Mouse (Mus musculus) forebrain, embryonic 11.5 days (tissue): ENCODE measurements around the gene Prkch. TPM values are rescaled to one million over a fixed set of nuclear protein-coding genes. Genes with fewer than 3 reads are reported as not detected.

Source experiments
- ATAC-seq: fragments of 200-750 bp; cut with Nextera tagmentation; replicated peaks from 2 replicates; pipeline ENCODE4 v1.8.0; 2017; ENCODE audit warnings: moderate TSS enrichment; ENCODE audit not compliant: low FRiP score
- DNase-seq: peaks from one replicate; pipeline ENCODE4 v3.0.0-alpha.2; 2017; ENCODE audit warnings: low spot score
- H3K27ac ChIP-seq: fragments of 300-500 bp; sonication (generic); 2 replicates; pipeline ENCODE4 v1.5.1; 2014; ENCODE audit warnings: low read depth, low read length
- H3K27me3 ChIP-seq: fragments of 300-500 bp; sonication (generic); 2 replicates; pipeline ENCODE4 v1.6.1; 2014; ENCODE audit warnings: mild to moderate bottlenecking, low read length, mixed read lengths; ENCODE audit not compliant: control insufficient read depth, insufficient read depth
- H3K36me3 ChIP-seq: fragments of 300-500 bp; sonication (generic); 2 replicates; pipeline ENCODE4 v1.6.1; 2014; ENCODE audit warnings: mild to moderate bottlenecking, low read length, moderate library complexity, mixed read lengths; ENCODE audit not compliant: control insufficient read depth, insufficient read depth
- H3K4me1 ChIP-seq: fragments of 300-500 bp; sonication (generic); replicated peaks from 2 replicates; pipeline ENCODE4 v1.6.1; 2014; ENCODE audit warnings: low read length, mixed read lengths; ENCODE audit not compliant: control insufficient read depth, insufficient read depth
- H3K4me2 ChIP-seq: fragments of 300-500 bp; sonication (generic); 2 replicates; pipeline ENCODE4 v1.6.1; 2014; ENCODE audit warnings: low read depth, mild to moderate bottlenecking, low read length, moderate library complexity, mixed read lengths; ENCODE audit not compliant: severe bottlenecking
- H3K4me3 ChIP-seq: fragments of 300-500 bp; sonication (generic); 2 replicates; pipeline ENCODE4 v1.5.1; 2014; ENCODE audit warnings: low read depth, low read length
- H3K9ac ChIP-seq: fragments of 300-500 bp; sonication (generic); 2 replicates; pipeline ENCODE4 v1.6.1; 2014; ENCODE audit warnings: low read length
- H3K9me3 ChIP-seq: fragments of 300-500 bp; sonication (generic); 2 replicates; pipeline ENCODE4 v1.6.1; 2016; ENCODE audit warnings: low read length, mixed read lengths; ENCODE audit not compliant: control insufficient read depth
- WGBS: fragments of 180-500 bp; shearing (Covaris S2); extraction: QIAGEN DNeasy Blood & Tissue Kit; methylation state at CpG from one replicate; pipeline ENCODE4 v1.1.7; 2014; 5-methylcytosine and 5-hydroxymethylcytosine counted together
- polyA plus RNA-seq: library from polyadenylated mRNA; unstranded; fragments of >200 nt; fragmentation: Nextera tagmentation; extraction: Ambion mirVana; gene quantifications from 2 replicates; pipeline ENCODE4 v1.2.1, GENCODE M21; 2014

The Prkch gene
- polyA plus RNA-seq, 1 experiment from 2014 or later: 5.6 TPM

GRCm38 (mm10) chr12:73807228-73807627, 222.6 kb downstream of the Prkch start:
- Histone ChIP-seq H3K4me2 (no peak overlapping the region), H3K36me3 (no peaks in the 10 kb centered on the region), H3K4me3 (no peak overlapping the region), H3K9me3 (no peaks in the 10 kb centered on the region), H3K27me3 (no peaks in the 10 kb centered on the region), H3K27ac (no peak overlapping the region), H3K4me1 (no peaks in the 10 kb centered on the region), H3K9ac (no peak overlapping the region)
- DNase-seq (no peak), ATAC-seq (no peak)
- 88% methylated on average over 2 of the region's 2 CpGs for WGBS

- DNase-seq: no peak
Observed at GRCm38 (mm10) chr12:73810041-73810795, 225.6 kb downstream of the Prkch start.

DNA sequence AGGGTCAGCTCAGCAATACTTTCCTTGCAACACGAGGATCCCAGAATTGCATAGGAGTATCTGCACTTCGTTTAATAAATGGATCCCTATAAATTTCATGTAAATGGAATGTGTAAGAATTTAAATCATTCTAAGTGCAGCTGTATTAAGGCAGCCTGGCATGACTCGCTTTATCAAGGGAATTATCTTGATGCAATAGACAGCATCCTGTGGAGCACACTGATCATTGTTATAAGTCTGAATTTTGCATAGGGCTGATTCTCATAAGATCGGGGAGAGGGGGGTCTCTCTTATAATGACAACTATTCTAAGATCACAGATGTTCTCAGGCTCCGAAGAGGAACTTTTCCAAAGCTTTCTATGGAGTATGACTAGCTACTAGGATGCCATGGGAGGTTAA, 226.3 kb downstream of the Prkch start:
- no peak overlapping the region for H3K9ac ChIP-seq
- WGBS: 81% methylated on average over 5 of the region's 5 CpGs
- no peaks in the 10 kb centered on the region for H3K36me3 ChIP-seq
- no peak overlapping the region for H3K27ac ChIP-seq
- H3K4me3 ChIP-seq: no peak overlapping the region
- no peak overlapping the region for H3K4me2 ChIP-seq
- H3K27me3 ChIP-seq: no peaks in the 10 kb centered on the region
- ATAC-seq (no peak), DNase-seq (no peak)
- no peaks in the 10 kb centered on the region for H3K4me1 ChIP-seq
- no peaks in the 10 kb centered on the region for H3K9me3 ChIP-seq

More at GRCm38 (mm10) chr12:73810041-73810795, 225.6 kb downstream of the Prkch start:
- 67% methylated on average over 13 of the region's 13 CpGs for WGBS
- Histone ChIP-seq H3K9ac (no peak overlapping the region), H3K4me3 (no peak overlapping the region), H3K4me2 (no peak overlapping the region), H3K4me1 (no peaks in the 10 kb centered on the region), H3K27ac (no peak overlapping the region), H3K9me3 (no peaks in the 10 kb centered on the region), H3K27me3 (no peaks in the 10 kb centered on the region), H3K36me3 (no peaks in the 10 kb centered on the region)
- ATAC-seq: no peak

DNA sequence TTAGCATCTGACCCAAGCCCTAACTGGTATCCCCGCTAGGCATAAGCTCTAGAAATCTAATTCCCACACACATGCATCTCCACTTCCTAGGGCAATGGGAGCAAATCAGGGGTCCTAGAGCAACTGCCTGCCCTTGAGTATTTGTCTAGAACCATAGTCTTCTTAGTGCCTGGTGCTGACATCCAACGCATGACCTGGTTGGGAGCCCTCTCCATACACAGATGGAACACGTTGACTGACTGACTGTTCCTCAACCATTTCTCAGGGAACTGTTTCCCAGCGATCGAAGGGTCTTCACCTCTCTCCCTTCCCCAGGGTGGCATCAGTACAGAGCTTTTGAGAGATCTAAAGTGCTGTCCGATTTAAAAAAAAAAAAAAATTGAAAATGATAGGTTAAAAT, 227.6 kb downstream of the Prkch start:
- DNase-seq: no peak
- no peak overlapping the region for H3K27ac ChIP-seq
- no peaks in the 10 kb centered on the region for H3K36me3 ChIP-seq
- H3K9ac ChIP-seq: no peak overlapping the region
- no peak overlapping the region for H3K4me3 ChIP-seq
- no peaks in the 10 kb centered on the region for H3K27me3 ChIP-seq
- ATAC-seq: no peak
- H3K4me1 ChIP-seq: no peaks in the 10 kb centered on the region
- WGBS: 87% methylated on average over 6 of the region's 6 CpGs
- no peak overlapping the region for H3K4me2 ChIP-seq
- H3K9me3 ChIP-seq: no peaks in the 10 kb centered on the region

DNA sequence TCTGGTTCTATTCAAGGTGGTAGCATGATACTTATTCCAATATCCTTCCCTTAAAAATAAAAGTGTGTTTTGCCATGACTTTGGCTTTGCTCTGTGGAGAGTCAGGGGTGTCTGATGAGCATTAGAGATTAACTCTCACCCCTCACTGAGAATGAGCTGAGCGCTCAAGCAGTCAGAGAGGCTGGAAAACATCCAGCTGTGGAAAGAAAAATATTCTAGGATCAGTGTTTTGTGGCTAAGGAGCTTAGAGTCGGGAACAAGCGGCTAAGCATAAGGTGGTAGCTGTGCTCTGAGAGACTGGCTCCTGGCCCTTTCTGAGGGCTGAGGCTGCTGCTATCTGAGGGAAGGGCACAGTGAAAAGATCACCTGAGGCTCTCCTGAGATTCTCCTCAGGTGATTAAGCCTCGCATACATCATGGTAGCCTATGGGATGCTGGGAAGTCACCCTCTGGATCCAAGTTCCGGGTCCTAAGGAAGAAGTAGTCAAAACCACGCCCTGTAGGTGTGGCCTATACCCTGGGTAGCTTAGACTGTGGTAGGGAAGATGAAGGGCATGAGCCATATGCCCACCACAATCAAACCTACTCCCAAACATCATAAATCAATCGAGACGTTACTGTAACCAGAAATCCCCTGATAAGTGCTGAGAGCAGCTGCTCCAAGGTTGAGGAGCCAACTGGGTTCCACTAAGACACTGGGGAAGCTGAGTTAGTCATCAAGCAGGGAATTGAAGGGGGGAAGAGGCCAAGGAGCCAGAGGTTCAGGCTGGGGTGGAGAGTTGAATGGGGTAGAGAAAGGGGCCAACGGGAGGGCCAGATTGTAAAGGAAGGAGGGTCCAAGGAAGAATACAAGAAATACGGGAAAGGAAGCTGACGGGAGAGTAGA, 228.7 kb downstream of the Prkch start:
- 69% methylated on average over 11 of the region's 11 CpGs for WGBS
- H3K36me3 ChIP-seq: no peaks in the 10 kb centered on the region
- no peaks in the 10 kb centered on the region for H3K27me3 ChIP-seq
- no peak overlapping the region for H3K27ac ChIP-seq
- no peaks in the 10 kb centered on the region for H3K4me1 ChIP-seq
- H3K9ac ChIP-seq: no peak overlapping the region; the same call in 1 of the 2 replicates
- ATAC-seq (no peak), DNase-seq (no peak)
- H3K4me2 ChIP-seq: no peak overlapping the region
- H3K4me3 ChIP-seq: no peak overlapping the region
- no peaks in the 10 kb centered on the region for H3K9me3 ChIP-seq

GRCm38 (mm10) chr12:73814056-73814735, 229.6 kb downstream of the Prkch start:
- Histone ChIP-seq H3K27me3 (no peaks in the 10 kb centered on the region), H3K36me3 (no peaks in the 10 kb centered on the region), H3K9me3 (no peaks in the 10 kb centered on the region), H3K27ac (no peak overlapping the region), H3K4me1 (no peaks in the 10 kb centered on the region), H3K9ac (no peak overlapping the region), H3K4me2 (no peak overlapping the region), H3K4me3 (no peak overlapping the region)
- DNase-seq: no peak
- WGBS: 93% methylated on average over 5 of the region's 5 CpGs
- ATAC-seq: no peak

DNA sequence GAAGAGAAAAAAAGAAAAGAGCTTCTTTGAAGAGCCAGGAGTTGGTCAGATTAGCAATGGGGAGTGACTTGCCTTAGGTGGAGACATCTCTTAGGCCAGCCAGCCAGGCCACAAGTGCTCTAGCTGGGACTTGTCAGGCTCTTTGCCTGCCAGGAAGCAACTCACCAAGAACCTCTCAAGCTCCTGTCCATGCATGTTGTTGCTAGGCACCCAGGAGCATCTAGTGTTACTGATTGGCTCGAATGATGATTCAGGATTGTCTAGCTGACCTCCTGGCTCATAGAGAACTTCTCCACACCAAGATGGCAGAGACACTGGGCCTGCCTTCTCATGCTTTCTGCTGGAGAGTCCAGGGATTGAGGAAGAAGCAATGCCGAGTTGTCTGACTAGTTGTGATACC, 230.3 kb downstream of the Prkch start:
- no peaks in the 10 kb centered on the region for H3K4me1 ChIP-seq
- H3K4me3 ChIP-seq: no peak overlapping the region
- H3K36me3 ChIP-seq: no peaks in the 10 kb centered on the region
- no peak overlapping the region for H3K4me2 ChIP-seq
- no peaks in the 10 kb centered on the region for H3K9me3 ChIP-seq
- no peak overlapping the region for H3K27ac ChIP-seq
- H3K9ac ChIP-seq: no peak overlapping the region
- H3K27me3 ChIP-seq: no peaks in the 10 kb centered on the region
- ATAC-seq (no peak), DNase-seq (no peak)
- WGBS: 79% methylated on average over 2 of the region's 2 CpGs

DNA sequence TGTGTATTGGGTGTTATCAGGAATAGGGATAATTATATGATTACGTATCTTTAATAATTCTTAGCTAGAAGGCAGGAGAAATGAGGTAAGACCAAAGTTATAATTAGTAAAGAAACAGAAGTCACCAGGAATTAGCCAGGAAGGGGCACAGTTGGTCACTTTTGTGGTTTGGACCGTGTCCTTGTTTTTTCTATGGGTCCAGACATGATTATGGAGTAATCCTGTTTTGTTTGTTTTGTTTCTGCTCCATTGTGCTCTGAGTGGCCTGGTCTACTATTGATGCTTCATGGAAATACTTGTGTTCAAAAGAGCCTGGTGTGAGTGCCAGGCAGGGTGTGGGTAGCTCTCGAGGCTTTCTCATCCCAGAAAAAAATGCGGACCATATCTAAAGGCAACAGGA, 230.9 kb downstream of the Prkch start:
- 73% methylated on average over 4 of the region's 4 CpGs for WGBS
- no peak overlapping the region for H3K27ac ChIP-seq
- no peaks in the 10 kb centered on the region for H3K4me1 ChIP-seq
- no peaks in the 10 kb centered on the region for H3K27me3 ChIP-seq
- DNase-seq (no peak), ATAC-seq (no peak)
- no peaks in the 10 kb centered on the region for H3K36me3 ChIP-seq
- H3K9me3 ChIP-seq: no peaks in the 10 kb centered on the region
- no peak overlapping the region for H3K4me2 ChIP-seq
- no peak overlapping the region for H3K4me3 ChIP-seq
- no peak overlapping the region for H3K9ac ChIP-seq
